Mouse (Mus musculus) thymus, postnatal 4 days (tissue): ENCODE data around the gene Vsig10.
"Not testable (repeated sequence)": the region's sequence is repeated elsewhere in the genome, so short reads cannot be mapped to it uniquely, and the experiment has no call there.

Experiments used
- DNase-seq: peaks from one replicate; pipeline ENCODE4 v3.0.0; 2021

Gene Vsig10

DNA sequence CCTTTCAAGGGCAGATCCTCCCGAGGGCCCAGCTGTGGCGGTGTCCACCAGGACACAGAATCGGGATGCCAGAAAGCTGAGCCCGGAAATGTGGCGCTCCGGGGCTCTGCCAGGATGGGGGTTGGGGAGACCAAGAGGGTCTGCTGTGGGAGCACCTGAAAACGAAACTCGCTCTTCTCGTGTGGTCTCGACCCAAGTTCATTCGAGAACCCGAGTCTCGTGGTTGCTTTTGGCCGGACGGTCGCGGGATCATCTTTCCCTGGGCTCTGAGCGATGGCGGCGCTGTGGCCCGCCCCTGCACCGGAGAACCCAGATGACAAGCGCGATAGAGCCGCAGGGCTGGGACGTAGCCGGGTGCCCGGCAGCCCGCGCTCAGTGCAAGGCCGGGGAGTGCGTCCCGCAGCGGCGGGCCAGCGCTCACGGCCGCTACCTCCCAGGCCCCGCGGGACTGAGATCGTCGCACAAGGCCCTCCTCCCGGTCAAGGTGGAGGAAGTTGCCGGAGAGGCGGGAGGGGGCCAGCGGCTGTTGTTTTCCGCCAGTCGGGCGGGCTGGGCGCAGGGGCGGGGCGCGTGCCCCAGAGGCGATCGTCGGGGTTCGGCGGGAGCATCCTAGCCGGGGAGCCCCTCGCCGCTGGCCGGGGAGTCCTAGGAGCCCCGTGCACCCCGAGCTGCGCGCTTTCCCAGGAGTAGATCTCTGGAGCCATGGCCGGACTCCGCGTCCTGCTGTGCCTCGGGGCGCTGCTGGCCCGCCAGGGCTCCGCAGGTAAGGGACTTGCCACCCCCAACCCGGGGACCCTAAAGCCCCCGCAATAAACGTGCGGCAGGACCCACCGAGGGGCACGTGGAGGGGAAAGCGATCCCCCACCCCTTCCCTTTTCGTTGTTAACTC, at the start of gene Vsig10:
TSS of gene Vsig10 (plus strand) at position 343 of the 889 bp plus-strand sequence.
- DNase-seq = peak; percentile 47

GRCm38 (mm10) chr5:117269395-117269794, 49.5 kb upstream of the Vsig10 start:
- DNase-seq = no peak

- DNase-seq = no peak
Observed at GRCm38 (mm10) chr5:117271945-117272344, 46.9 kb upstream of the Vsig10 start.

DNA sequence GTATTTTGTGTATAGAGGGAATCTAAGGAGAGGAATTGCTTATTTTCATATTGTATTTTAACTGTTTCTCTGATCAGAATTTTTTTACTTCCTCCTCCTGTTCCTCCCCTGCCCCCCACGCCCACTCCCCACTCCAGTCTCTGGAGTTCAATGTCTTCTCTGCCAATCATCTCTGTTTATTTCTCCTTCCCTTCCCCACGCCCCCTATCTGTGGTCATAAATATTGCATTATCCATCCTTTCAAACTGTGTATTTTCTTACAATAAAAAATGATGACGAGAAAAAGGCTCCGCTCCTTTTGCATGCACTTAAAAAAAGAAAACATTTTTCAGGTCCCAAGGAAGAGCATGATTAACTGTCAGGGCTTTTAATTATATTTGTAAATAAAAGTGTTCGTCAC, 44.1 kb upstream of the Vsig10 start:
- no peak for DNase-seq

DNA sequence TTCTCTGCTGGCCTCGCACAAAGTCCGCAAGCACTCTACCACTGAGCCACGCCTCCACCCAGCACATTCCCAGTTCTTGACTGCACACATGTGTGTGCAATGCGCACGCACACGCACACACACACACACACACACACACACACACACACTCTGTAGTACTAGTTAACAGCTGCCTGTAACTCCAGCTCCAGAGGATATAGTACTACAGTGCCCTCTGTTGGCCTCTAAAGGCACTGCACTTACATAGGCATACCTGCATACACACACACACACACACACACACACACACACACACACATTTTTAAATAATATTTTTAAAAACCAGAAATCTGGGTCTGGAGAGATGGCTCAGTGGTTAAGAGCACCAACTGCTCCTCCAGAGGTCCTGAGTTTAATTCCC, 41.1 kb upstream of the Vsig10 start:
- no peak for DNase-seq

DNA sequence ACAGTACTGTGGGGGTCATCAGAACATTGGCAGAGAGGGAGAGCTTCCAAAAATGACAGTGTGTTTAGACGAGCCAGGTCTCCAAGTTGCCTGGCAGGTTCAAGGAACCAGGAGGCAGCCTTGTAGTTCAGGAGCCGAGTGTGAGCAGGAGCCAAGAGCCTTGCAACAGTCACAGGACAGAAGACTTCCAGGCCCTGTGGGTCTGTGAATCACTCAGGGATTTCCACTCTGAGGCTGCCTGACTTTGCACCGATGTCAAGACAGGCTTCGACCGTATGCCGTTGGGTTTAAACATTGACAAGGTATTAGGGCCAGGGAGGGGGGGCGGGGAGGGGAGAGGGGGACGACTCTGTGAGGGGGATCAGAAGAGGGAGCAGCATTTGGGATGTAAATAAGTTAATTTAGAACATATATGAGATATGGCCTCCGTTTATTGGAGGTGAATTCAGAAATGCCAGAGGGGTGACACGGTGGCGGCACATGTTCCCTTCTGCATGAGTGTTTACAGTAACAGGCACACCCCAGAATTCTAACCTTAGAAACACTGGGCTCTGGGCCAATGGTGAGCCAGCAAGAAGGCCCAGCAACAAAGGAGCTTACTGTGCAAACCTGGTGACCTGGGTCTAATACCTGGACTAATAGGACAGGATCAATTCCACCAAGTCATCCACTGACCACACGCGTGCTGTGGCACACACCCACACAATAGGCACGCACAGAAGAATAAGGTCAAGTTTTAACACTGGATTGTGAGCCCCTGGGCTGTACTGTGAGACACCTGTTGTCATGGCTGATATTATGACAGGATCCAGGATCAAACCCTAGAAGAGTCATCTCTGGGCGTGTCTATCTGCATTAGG, 39.8 kb upstream of the Vsig10 start:
- no peak for DNase-seq

- DNase-seq = no peak
Observed at GRCm38 (mm10) chr5:117279669-117280050, 39.2 kb upstream of the Vsig10 start.

DNA sequence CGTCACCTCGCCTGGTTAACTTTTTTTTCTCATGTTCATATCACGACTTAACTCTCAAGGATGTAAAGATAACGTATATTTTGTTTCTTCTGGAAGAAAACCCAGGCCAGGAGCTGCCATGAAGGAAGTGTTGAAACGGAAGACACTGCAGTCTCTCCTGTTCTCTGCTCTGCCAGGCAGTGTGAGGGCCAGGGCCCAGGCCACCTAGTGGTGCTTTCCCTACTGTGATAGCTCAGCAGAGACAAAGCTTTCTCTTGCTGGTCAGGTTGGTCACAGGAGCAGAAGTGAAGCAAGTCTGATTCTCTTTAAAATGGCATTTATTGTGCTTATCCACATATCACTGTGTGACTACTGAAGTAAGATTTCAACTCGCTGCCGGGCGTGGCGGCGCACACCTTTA, 37.3 kb upstream of the Vsig10 start:
- no peak for DNase-seq

- no peak for DNase-seq
Observed at GRCm38 (mm10) chr5:117282360-117282759, 36.5 kb upstream of the Vsig10 start.

DNA sequence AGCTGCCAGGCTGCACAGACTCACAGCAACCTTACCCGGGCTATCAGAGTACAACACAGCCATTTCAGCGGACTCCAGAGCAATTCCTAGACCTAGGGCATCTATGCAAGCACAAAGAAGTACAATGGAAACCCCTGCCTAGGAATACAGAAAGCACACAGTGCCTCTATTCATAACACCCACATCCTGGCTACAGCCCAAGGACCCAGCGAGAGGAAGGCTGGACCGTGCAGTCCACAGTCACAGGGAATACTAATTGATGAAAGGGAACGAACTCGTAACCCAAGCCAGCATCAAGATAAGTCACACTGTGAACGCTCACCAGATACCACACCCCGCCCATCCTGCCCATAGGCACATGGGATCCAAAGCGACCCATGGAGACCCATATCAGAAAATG, 34.9 kb upstream of the Vsig10 start:
- no peak for DNase-seq

DNA sequence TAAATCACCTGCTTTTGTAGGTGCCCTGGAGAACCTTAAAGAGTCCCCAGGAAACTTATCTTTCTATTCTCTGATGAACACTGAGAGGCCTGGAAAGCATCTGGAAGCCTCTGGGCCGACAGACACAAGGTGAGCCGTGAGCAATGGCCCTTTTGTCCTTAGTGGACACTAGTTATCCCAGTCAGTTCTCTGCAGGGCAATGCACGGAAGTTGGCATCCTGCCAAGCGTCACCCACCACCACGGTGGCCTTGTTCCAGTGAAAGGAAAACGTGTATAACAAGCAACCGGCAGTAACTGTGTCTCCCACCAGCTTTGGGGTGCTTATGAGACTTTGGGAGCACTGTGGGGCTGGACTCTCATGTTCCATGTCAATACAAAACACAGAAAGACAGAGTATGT, 34.2 kb upstream of the Vsig10 start:
- no peak for DNase-seq

DNA sequence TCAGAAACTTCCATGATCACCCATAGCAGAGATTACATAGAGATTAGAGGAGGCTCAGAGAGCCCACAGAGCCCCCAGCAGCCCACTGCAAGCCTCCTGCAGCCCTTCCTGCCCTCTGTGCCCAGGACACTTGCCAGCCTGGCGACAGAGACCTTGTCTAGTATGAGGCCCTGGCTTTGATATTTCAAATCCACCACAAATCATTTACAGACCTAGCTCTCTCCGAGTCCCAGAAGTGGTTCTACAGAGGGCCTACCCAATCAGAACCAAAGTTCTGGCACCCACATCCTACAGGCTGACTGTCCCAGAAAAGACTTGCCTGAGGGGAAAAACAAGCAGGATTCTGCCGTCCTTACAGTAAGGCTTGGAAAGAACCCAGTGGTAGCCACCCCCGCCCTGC, 33.6 kb upstream of the Vsig10 start:
- no peak for DNase-seq

- no peak for DNase-seq
Observed at GRCm38 (mm10) chr5:117286286-117286685, 32.6 kb upstream of the Vsig10 start.

DNA sequence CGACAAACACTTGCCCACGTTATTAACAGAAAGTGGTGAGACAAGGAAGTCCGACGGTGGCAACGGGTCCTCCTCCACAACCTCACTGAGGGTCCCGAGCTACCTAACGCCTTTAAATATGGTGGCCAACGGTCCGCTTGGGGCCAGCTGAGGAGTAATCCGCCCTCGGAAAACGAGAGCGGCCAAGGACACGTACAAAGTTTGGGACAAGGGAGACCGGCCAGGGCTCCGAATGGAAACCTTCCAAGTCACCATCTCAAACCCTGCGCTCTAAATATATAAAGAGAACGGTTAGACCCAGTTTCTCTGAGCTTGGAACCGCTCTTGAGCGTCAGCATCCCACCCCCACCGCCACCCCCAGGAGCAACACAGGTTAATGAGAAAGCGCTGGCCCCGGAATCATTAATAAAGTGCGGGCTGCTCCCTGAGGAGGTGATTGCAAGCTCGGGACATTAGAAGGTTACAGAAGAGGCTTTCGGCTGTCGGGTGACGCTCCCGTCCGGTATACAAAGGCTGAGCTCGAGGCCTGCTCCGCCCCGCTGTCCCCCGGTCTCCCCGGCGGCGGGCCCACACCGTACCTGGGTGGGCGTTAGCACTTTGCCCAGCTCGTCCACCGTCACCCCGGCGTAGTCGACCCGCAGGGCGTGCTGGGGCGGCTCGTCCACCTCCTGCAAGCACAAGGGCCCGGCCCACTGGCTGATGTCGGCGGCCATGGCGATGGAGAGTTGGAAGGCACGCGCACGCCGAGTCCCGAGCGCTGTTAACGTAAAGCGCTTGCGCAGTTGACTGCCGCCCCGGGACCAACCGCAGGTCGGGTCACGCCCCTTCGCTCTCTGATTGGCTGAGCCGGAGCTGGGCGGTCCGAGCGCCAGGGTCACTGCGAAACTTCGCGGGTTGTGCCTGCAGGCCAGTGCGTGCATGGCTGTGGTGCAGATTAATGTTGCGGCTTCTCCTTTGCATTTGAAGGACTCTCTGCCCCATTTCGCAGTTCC, 31.8 kb upstream of the Vsig10 start, which contains the start of gene Pebp1:
TSS of gene Pebp1 (minus strand) at position 795 of the 992 bp plus-strand sequence.
- peak; percentile 96 for DNase-seq

DNA sequence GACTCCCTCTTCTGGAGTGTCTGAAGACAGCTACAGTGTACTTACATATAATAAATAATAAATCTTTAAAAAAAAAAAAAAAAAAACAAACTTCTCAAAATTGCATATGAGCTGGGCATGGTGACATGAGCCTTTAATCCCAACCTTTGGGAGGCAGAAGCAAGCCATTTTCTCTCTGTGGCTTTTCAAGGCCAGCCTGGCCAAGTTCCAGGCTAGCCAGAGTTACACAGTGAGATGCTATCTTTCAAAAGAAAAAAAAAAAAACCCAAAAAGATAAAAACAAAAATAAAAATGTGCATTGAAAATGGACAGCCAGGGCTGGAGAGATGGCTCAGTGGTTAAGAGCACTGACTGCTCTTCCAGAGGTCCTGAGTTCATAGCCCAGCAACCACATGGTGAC, 29.2 kb upstream of the Vsig10 start:
- DNase-seq = no peak

- peak; percentile 39 for DNase-seq
Observed at GRCm38 (mm10) chr5:117290081-117290480, 28.8 kb upstream of the Vsig10 start.

- DNase-seq = no peak
Observed at GRCm38 (mm10) chr5:117291312-117291711, 27.6 kb upstream of the Vsig10 start.

GRCm38 (mm10) chr5:117292547-117292946, 26.3 kb upstream of the Vsig10 start:
- DNase-seq = no peak

GRCm38 (mm10) chr5:117293776-117294175, 25.1 kb upstream of the Vsig10 start:
- not testable (repeated sequence) for DNase-seq

- DNase-seq = no peak
Observed at GRCm38 (mm10) chr5:117295011-117295410, 23.9 kb upstream of the Vsig10 start.

GRCm38 (mm10) chr5:117302899-117303298, 16.0 kb upstream of the Vsig10 start:
- DNase-seq = no peak
